Mouse (Mus musculus) CH12.LX (cell line): ENCODE measurements around the gene Kif21b. TPM values are rescaled to one million over a fixed set of nuclear protein-coding genes. Genes with fewer than 3 reads are reported as not detected.

Source experiments
- DNase-seq: peaks from one replicate; pipeline ENCODE4 v3.0.0-alpha.2; 2013; ENCODE audit errors: extremely low read depth
- H3K27ac ChIP-seq: 2 replicates; pipeline ENCODE4 v1.5.1; 2012; ENCODE audit warnings: low read depth, mild to moderate bottlenecking, control low read depth, moderate library complexity; ENCODE audit not compliant: insufficient read depth
- H3K27me3 ChIP-seq: replicated peaks from 2 replicates; pipeline ENCODE3; 2012; ENCODE audit warnings: inconsistent platforms
- H3K36me3 ChIP-seq, 2 experiments: replicated peaks in 1 of 2; 2 replicates each; pipeline versions ENCODE3 to v1.6.1; 2012; ENCODE audit warnings: inconsistent platforms in 1 of 2, low read length in 1 of 2, mild to moderate bottlenecking in 1 of 2, mixed read lengths in 1 of 2, moderate library complexity in 1 of 2; ENCODE audit not compliant: control insufficient read depth in 1 of 2, insufficient read depth in 1 of 2
- H3K4me1 ChIP-seq, 2 experiments: 2 replicates each; pipeline ENCODE4 v1.6.1; 2012; ENCODE audit warnings: inconsistent platforms in 1 of 2, moderate library complexity in 1 of 2; ENCODE audit not compliant: insufficient read depth in 2 of 2, control insufficient read depth in 1 of 2
- H3K4me2 ChIP-seq: 2 replicates; pipeline ENCODE4 v1.6.1; 2012; ENCODE audit warnings: low read depth, mild to moderate bottlenecking, control low read depth; ENCODE audit not compliant: poor library complexity, insufficient read depth, severe bottlenecking
- H3K4me3 ChIP-seq, 3 experiments: fragments of 150-350 bp in 1 of 3; sonication (generic) in 1 of 3; replicated peaks in 1 of 3; 2 replicates each; pipeline versions ENCODE3 to v1.5.1; 2011 to 2012; ENCODE audit warnings: low read depth in 2 of 3, low read length in 2 of 3, mild to moderate bottlenecking in 2 of 3, moderate library complexity in 2 of 3, control low read depth in 1 of 3, improper control_type of control experiment in 1 of 3, inconsistent platforms in 1 of 3, mixed read lengths in 1 of 3; ENCODE audit not compliant: poor library complexity in 1 of 3
- H3K79me2 ChIP-seq: replicated peaks from 2 replicates; pipeline ENCODE4 v1.6.1; 2012; ENCODE audit warnings: mild to moderate bottlenecking, moderate library complexity; ENCODE audit not compliant: control insufficient read depth, poor library complexity, insufficient read depth, severe bottlenecking; ENCODE audit errors: extremely low read depth
- H3K9ac ChIP-seq: 2 replicates; pipeline ENCODE4 v1.6.1; 2012; ENCODE audit warnings: low read depth, mild to moderate bottlenecking, control low read depth, moderate library complexity; ENCODE audit not compliant: insufficient read depth
- H3K9me3 ChIP-seq: replicated peaks from 2 replicates; pipeline ENCODE3; 2012; ENCODE audit warnings: low read length, inconsistent platforms, mixed read lengths
- BHLHE40 ChIP-seq: IDR thresholded peaks from 2 replicates; pipeline ENCODE4 v1.6.1; 2011; ENCODE audit warnings: mild to moderate bottlenecking, low read depth, low read length, improper control_type of control experiment
- EP300 ChIP-seq: IDR thresholded peaks from 2 replicates; pipeline ENCODE4 v1.6.1; 2011; ENCODE audit warnings: low read length, improper control_type of control experiment
- HCFC1 ChIP-seq: IDR thresholded peaks from 2 replicates; pipeline ENCODE4 v1.6.1; 2012; ENCODE audit warnings: low read depth, mild to moderate bottlenecking, inconsistent platforms, low read length, improper control_type of control experiment
- JUN ChIP-seq: IDR thresholded peaks from 2 replicates; pipeline ENCODE4 v1.6.1; 2011; ENCODE audit warnings: low read depth, mild to moderate bottlenecking, low read length, improper control_type of control experiment, moderate library complexity; ENCODE audit not compliant: insufficient read depth
- JUND ChIP-seq: conservative IDR thresholded peaks from 2 replicates; pipeline ENCODE4 v1.6.1; 2011; ENCODE audit warnings: low read depth, low read length, improper control_type of control experiment
- MAFK ChIP-seq: IDR thresholded peaks from 2 replicates; pipeline ENCODE4 v1.6.1; 2011; ENCODE audit warnings: low read length, improper control_type of control experiment; ENCODE audit not compliant: insufficient replicate concordance
- MAX ChIP-seq: IDR thresholded peaks from 2 replicates; pipeline ENCODE4 v1.6.1; 2011; ENCODE audit warnings: low read length, improper control_type of control experiment
- MXI1 ChIP-seq: IDR thresholded peaks from 2 replicates; pipeline ENCODE4 v1.6.1; 2011; ENCODE audit warnings: mild to moderate bottlenecking, low read depth, low read length, improper control_type of control experiment
- POLR2AphosphoS2 ChIP-seq: IDR thresholded peaks from 2 replicates; pipeline ENCODE4 v1.6.1; 2011; ENCODE audit warnings: low read depth, low read length, improper control_type of control experiment
- SIN3A ChIP-seq: IDR thresholded peaks from 2 replicates; pipeline ENCODE4 v1.6.1; 2012; ENCODE audit warnings: low read length, improper control_type of control experiment, inconsistent platforms
- TBP ChIP-seq: conservative IDR thresholded peaks from 2 replicates; pipeline ENCODE4 v1.6.1; 2011; ENCODE audit warnings: low read depth, low read length, improper control_type of control experiment
- TCF12 ChIP-seq: IDR thresholded peaks from 2 replicates; pipeline ENCODE4 v1.6.1; 2014; ENCODE audit warnings: low read depth, mild to moderate bottlenecking, inconsistent platforms, low read length, improper control_type of control experiment
- USF1 ChIP-seq: IDR thresholded peaks from 2 replicates; pipeline ENCODE4 v1.6.1; 2014; ENCODE audit warnings: low read depth, mild to moderate bottlenecking, inconsistent platforms, low read length, improper control_type of control experiment
- USF2 ChIP-seq: conservative IDR thresholded peaks from 2 replicates; pipeline ENCODE4 v1.6.1; 2011; ENCODE audit warnings: low read depth, low read length, improper control_type of control experiment
- ZKSCAN1 ChIP-seq: IDR thresholded peaks from 2 replicates; pipeline ENCODE4 v1.6.1; 2012; ENCODE audit warnings: low read depth, inconsistent platforms, low read length, improper control_type of control experiment, borderline replicate concordance
- ZMIZ1 ChIP-seq: IDR thresholded peaks from 2 replicates; pipeline ENCODE4 v1.6.1; 2012; ENCODE audit warnings: low read depth, mild to moderate bottlenecking, inconsistent platforms, low read length, improper control_type of control experiment
- ZNF384 ChIP-seq: IDR thresholded peaks from 2 replicates; pipeline ENCODE4 v1.6.1; 2012; ENCODE audit warnings: low read depth, low read length, improper control_type of control experiment, inconsistent platforms
- dilution Hi-C: fragments of 300-500 bp; cut with MboI; formaldehyde crosslinking; loops from 2 replicates; pipeline ENCODE4 v1.14.3; 2020; ENCODE audit warnings: low sequenced_read_pairs; ENCODE audit not compliant: extremely low pct_unique_long_range_greater_than_20kb, extremely low pct_ligation_motif_present
- in situ Hi-C: fragments of 300-500 bp; cut with MboI; formaldehyde crosslinking; loops from 3 replicates; pipeline ENCODE4 v1.14.3; 2019; ENCODE audit warnings: low sequenced_read_pairs, low pct_ligation_motif_present, low pct_unique_long_range_greater_than_20kb, mixed read lengths
- polyA plus RNA-seq: library from polyadenylated mRNA; unstranded; fragments of >175 nt; gene quantifications from 2 replicates; pipeline ENCODE4 v1.2.1, GENCODE M21; 2012; ENCODE audit warnings: low read depth; ENCODE audit not compliant: insufficient read length
- total RNA-seq, 2 experiments: library from RNA; depleted of rRNA; stranded (reverse); fragments of 300-350 nt in 1 of 2; fragments of >200 nt in 1 of 2; gene quantifications; 2 replicates each; pipeline ENCODE4 v1.2.3; 2012 to 2014

The Kif21b gene
- total and polyA plus RNA-seq, 3 experiments = 7.3 to 32.4 (median 26.2) TPM

DNA sequence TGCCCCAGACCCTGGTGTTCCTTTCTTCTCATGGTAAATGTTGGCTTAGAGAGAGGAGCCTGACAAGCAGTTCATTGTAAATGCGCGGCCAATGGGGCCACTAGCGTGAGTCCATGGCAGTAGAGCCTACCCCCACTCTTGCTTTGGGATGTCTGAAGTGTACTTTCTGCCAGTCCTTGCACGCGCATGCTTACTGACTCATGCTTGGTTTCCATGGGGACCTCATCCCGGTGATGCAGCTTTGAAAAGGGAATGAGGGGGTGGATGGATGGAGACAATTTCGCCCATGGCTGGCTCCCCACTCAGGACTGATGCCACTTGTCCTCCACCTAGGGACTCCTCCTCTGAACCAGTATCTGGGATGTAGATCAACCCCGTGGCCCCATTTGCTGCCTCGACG, 12.3 kb downstream of the Kif21b start:
- H3K4me1 ChIP-seq = peaks cover 31 to 50% of the 10 kb centered on the region in 2 experiments
- no peak overlapping the region for H3K4me3 ChIP-seq
- DNase-seq = no peak
- no peaks in the 10 kb centered on the region for H3K9me3 ChIP-seq
- in situ Hi-C loops (no loop called here), dilution Hi-C loops (no loop called here)
- H3K9ac ChIP-seq = no peak overlapping the region
- H3K27me3 ChIP-seq = no peaks in the 10 kb centered on the region
- no peak overlapping the region for H3K4me2 ChIP-seq
- peaks cover 39 to 57% of the 10 kb centered on the region in 2 experiments for H3K36me3 ChIP-seq
- TF ChIP-seq MAFK = no peak
- no peak for TF ChIP-seq MXI1
- no peak for TF ChIP-seq JUN
- no peak for TF ChIP-seq USF2
- no peak for TF ChIP-seq MAX
- no peak for TF ChIP-seq EP300
- TF ChIP-seq BHLHE40 = no peak
- TF ChIP-seq HCFC1 = no peak
- TF ChIP-seq ZKSCAN1 = no peak
- TF ChIP-seq SIN3A = no peak
- TF ChIP-seq ZMIZ1 = no peak
- TF ChIP-seq ZNF384 = no peak
- TF ChIP-seq TCF12 = no peak
- H3K79me2 ChIP-seq = peaks cover 19% of the 10 kb centered on the region; the same call in 1 of the 2 replicates
- H3K27ac ChIP-seq = no peak overlapping the region

DNA sequence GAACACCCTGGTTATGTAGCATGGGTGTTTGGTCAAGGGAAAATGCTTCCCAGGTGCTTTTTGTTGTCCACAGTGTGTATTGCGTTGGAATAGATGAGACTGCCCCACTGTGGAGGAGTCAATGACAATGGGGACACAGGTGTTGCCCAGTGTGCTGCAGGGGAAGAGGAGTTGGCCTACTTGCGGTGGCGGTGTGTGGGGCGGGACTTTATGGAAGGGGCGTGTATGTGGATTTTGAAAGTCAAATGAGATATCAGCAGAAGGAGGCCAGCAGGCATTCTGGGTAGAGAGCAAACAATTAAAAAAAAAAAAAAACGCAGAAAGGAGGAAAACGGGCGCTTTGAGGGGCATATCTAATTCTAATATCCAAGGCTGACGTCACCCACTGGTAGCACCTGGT, 18.5 kb downstream of the Kif21b start:
- Histone ChIP-seq H3K4me1 (peaks cover 0 to 6% of the 10 kb centered on the region in 2 experiments; a peak in 2 of 4 replicates), H3K4me3 (no peak overlapping the region), H3K4me2 (no peak overlapping the region), H3K9me3 (no peaks in the 10 kb centered on the region), H3K79me2 (no peaks in the 10 kb centered on the region), H3K36me3 (peaks cover 89 to 97% of the 10 kb centered on the region in 2 experiments), H3K9ac (no peak overlapping the region), H3K27ac (no peak overlapping the region), H3K27me3 (no peaks in the 10 kb centered on the region)
- TF ChIP-seq ZNF384 = no peak
- TF ChIP-seq JUND = no peak
- TF ChIP-seq TBP = no peak
- TF ChIP-seq USF1 = no peak
- no peak for TF ChIP-seq MAX
- TF ChIP-seq POLR2AphosphoS2 = no peak
- no peak for DNase-seq
- in situ Hi-C loops (no loop called here), dilution Hi-C loops (no loop called here)
